Mouse (Mus musculus) kidney, postnatal 0 days (tissue): ENCODE results near the gene Dnah1. TPM values are rescaled to one million over a fixed set of nuclear protein-coding genes. Genes with fewer than 3 reads are reported as not detected.

Source experiments
- ATAC-seq: fragments of 200-750 bp; cut with Nextera tagmentation; replicated peaks from 2 replicates; pipeline ENCODE4 v1.8.0; 2017; ENCODE audit warnings: low read depth, moderate number of reproducible peaks, moderate TSS enrichment, moderate library complexity; ENCODE audit not compliant: low FRiP score
- DNase-seq: peaks from one replicate; pipeline ENCODE4 v3.0.0-alpha.2; 2016; ENCODE audit warnings: low spot score
- H3K27ac ChIP-seq: fragments of 300-500 bp; sonication (generic); 2 replicates; pipeline ENCODE4 v1.5.1; 2014; ENCODE audit warnings: mild to moderate bottlenecking
- H3K27me3 ChIP-seq: fragments of 300-500 bp; sonication (generic); 2 replicates; pipeline ENCODE4 v1.6.1; 2014; ENCODE audit warnings: low read length, mixed read lengths; ENCODE audit not compliant: insufficient read depth
- H3K36me3 ChIP-seq: fragments of 300-500 bp; sonication (generic); 2 replicates; pipeline ENCODE4 v1.6.1; 2014; ENCODE audit warnings: low read length, mixed read lengths; ENCODE audit not compliant: insufficient read depth
- H3K4me1 ChIP-seq: fragments of 300-500 bp; sonication (generic); replicated peaks from 2 replicates; pipeline ENCODE4 v1.6.1; 2014; ENCODE audit warnings: antibody characterized with exemption, low read length, mixed read lengths; ENCODE audit not compliant: insufficient read depth
- H3K4me2 ChIP-seq: fragments of 300-500 bp; sonication (generic); 2 replicates; pipeline ENCODE4 v1.6.1; 2014; ENCODE audit warnings: mild to moderate bottlenecking, low read length, moderate library complexity, mixed read lengths
- H3K4me3 ChIP-seq: fragments of 300-500 bp; sonication (generic); replicated peaks from 2 replicates; pipeline ENCODE4 v1.5.1; 2014; ENCODE audit warnings: low read depth, low read length
- H3K9ac ChIP-seq: fragments of 300-500 bp; sonication (generic); 2 replicates; pipeline ENCODE4 v1.6.1; 2014; ENCODE audit warnings: low read depth, low read length
- H3K9me3 ChIP-seq: fragments of 300-500 bp; sonication (generic); replicated peaks from 2 replicates; pipeline ENCODE4 v1.6.1; 2016; ENCODE audit warnings: low read length, inconsistent platforms, mixed read lengths
- CTCF ChIP-seq: IDR thresholded peaks from 2 replicates; pipeline ENCODE4 v1.5.1; 2016; ENCODE audit warnings: antibody characterized with exemption, low read depth, mild to moderate bottlenecking, moderate library complexity
- WGBS: fragments of 180-500 bp; shearing (Covaris S2); extraction: QIAGEN DNeasy Blood & Tissue Kit; methylation state at CpG from one replicate; pipeline ENCODE4 v1.1.7; 2014; 5-methylcytosine and 5-hydroxymethylcytosine counted together
- polyA plus RNA-seq: library from polyadenylated mRNA; unstranded; fragments of >200 nt; fragmentation: Nextera tagmentation; extraction: Ambion mirVana; gene quantifications from 2 replicates; pipeline ENCODE4 v1.2.1, GENCODE M21; 2015

The Dnah1 gene
- polyA plus RNA-seq, 1 experiment from 2014 or later = 4.3 TPM

DNA sequence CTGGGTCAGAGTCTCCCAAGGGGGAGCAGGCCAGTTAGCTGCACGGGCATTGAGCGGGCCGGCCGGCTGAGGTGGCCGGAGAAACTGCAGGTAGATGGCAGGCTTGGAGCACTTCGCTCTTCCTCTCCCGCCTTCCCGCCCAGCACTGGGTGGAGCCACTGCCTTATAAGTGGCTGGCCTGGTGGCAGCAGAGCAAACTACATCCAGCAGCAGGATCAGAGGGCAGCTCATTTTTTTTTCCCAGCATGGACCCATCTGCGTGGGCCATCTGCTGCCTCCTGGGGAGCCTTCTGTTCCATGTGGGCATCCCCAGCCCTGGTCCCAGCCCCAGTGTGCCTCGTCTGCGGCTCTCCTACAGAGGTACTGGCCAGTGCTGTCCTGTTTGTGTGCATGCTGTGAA, 106.0 kb downstream of the Dnah1 start, which contains the start of gene Sema3g:
Gene Sema3g, plus strand, starts transcription at position 195 of the 400 bp plus-strand sequence.
- TF ChIP-seq CTCF = peak; percentile 88
- peak; percentile 91 for DNase-seq
- Histone ChIP-seq H3K9ac (0 out of 2 replicates have a peak within 1 kb of the TSS, but pooled peaks have one; percentile 1), H3K4me2 (peak within 1 kb of the TSS; percentile 46), H3K27me3 (no peaks in the 10 kb centered on the region), H3K9me3 (no peaks in the 10 kb centered on the region), H3K36me3 (no peaks in the 10 kb centered on the region), H3K4me1 (no peaks in the 10 kb centered on the region), H3K27ac (no peak within 1 kb of the TSS), H3K4me3 (0 out of 2 replicates have a peak within 1 kb of the TSS, but pooled peaks have one; percentile 1)
- peak; percentile 83 for ATAC-seq
- 7% methylated on average over 11 of the region's 11 CpGs for WGBS

DNA sequence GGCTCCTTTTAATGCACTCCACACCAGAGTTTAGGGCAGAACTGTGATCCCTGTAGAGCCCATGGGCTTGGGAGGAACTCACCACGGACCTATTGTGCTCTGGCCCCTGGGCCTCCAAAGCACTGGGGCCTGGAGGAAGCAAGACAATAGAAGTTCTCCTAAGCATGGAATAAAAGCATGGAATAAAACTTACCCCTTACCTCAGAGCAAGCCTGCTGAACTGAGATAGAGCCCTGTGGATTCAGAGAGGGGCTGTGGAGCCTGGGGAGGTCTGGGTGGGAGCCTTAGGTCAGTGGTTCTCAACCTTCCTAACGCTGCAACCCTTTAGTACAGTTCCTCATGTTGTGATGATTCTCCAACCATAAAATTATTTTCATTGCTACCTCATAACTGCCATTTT, 106.8 kb downstream of the Dnah1 start, which contains the start of gene Nisch:
Gene Nisch, minus strand, starts transcription at position 101 of the 400 bp plus-strand sequence.
- TF ChIP-seq CTCF = no peak
- DNase-seq (no peak), ATAC-seq (no peak)
- Histone ChIP-seq H3K4me2 (peak within 1 kb of the TSS; percentile 46), H3K4me3 (0 out of 2 replicates have a peak within 1 kb of the TSS, but pooled peaks have one; percentile 1), H3K9me3 (no peaks in the 10 kb centered on the region), H3K27ac (0 out of 2 replicates have a peak within 1 kb of the TSS, but pooled peaks have one; percentile 19), H3K4me1 (no peaks in the 10 kb centered on the region), H3K9ac (no peak within 1 kb of the TSS), H3K27me3 (no peaks in the 10 kb centered on the region), H3K36me3 (no peaks in the 10 kb centered on the region)
- WGBS = 67% methylated on average over 2 of the region's 2 CpGs

DNA sequence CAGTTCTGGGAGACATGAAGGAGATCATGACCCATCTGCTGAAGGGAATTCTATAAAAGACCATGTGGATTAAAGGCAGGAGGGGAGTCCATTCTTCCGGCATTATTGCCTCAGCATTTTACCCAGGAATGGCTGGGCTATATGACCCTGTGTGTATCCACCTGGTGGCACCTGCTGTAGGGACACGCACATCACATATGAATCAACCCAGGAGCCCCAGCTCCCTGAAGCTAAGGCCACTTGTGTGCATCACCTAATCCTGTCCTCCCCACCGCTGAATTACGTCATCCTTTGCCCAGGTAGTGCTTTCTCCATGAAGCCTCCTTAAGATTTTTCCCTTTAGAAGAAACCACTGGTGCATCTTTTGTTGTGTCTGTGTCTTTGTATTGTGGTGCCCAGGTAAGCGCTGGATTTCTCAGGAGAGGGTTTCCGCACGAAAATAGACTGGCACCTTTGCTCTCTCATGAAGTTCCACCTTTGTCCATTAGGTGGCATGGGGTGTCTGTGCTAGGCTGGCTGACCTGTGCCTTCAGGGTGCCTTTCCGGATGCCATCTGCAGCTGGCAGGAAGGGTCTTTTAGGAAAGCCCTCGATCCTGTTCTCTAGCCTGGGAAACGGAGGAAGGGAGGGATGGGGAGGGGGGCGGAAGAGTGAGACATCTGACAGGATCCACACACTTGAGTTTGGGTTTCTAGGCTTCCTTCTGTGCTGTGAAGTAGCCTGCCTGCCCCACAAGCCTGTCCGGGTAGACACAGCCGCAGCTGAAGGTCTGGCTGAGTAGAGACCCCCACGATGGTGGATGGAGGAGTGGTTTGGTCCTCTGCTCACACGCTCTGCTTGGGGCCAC, 108.3 kb downstream of the Dnah1 start:
- DNase-seq = peak; percentile 84
- no peaks in the 10 kb centered on the region for H3K4me1 ChIP-seq
- no peaks in the 10 kb centered on the region for H3K36me3 ChIP-seq
- TF ChIP-seq CTCF = peak; percentile 93
- H3K27ac ChIP-seq = no peak overlapping the region
- 0 out of 2 replicates have a peak, but pooled peaks have one; percentile 44 for ATAC-seq
- no peaks in the 10 kb centered on the region for H3K9me3 ChIP-seq
- no peak overlapping the region for H3K9ac ChIP-seq
- WGBS = 32% methylated on average over 15 of the region's 15 CpGs
- no peak overlapping the region for H3K4me2 ChIP-seq
- H3K4me3 ChIP-seq = no peak overlapping the region
- no peaks in the 10 kb centered on the region for H3K27me3 ChIP-seq

DNA sequence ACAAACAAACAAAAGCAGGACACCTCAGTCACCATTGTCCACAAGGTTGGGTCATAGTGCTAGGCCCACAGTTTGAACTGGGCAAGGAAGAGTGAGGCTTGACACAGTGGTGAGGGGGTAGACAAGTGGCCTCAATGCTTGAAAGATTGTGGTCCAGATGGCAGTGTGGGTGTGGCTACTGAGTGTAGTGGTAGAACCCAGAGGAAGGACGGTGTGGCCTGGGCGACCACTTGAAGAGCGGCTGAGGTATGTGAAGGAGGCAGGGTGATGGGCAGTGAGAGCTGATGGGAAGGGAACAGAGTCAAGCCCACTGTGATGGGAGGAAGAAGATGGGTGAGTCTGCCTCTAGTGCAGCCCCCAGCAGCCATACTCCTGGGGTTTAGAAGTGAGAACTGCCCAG, 109.0 kb downstream of the Dnah1 start:
- H3K4me3 ChIP-seq = no peak overlapping the region
- H3K4me1 ChIP-seq = no peaks in the 10 kb centered on the region
- no peaks in the 10 kb centered on the region for H3K36me3 ChIP-seq
- 83% methylated on average over 3 of the region's 3 CpGs for WGBS
- H3K4me2 ChIP-seq = no peak overlapping the region
- ATAC-seq (no peak), DNase-seq (no peak)
- no peaks in the 10 kb centered on the region for H3K9me3 ChIP-seq
- TF ChIP-seq CTCF = no peak
- no peak overlapping the region for H3K9ac ChIP-seq
- no peak overlapping the region for H3K27ac ChIP-seq
- no peaks in the 10 kb centered on the region for H3K27me3 ChIP-seq

DNA sequence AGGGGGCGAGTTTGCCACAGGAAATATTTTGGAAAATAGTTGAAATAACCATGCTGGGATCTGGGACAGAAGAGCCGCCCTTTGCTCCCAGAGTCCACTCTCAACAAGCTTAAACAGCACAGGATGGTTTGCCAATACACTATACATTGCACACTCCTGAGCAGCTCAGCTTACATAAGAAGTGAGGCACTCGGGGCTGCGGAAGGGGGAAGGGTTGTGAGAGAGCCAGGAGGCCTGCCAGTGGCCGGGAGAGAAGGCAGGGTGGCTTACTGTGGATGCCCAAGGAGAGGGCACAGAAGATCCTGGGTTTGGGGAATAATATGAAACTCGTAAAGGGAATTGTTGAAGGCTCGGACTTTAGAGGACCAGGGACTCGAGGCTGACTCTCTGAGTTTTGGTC, 109.8 kb downstream of the Dnah1 start:
- no peak for TF ChIP-seq CTCF
- no peak overlapping the region for H3K4me2 ChIP-seq
- H3K4me3 ChIP-seq = no peak overlapping the region
- H3K9me3 ChIP-seq = no peaks in the 10 kb centered on the region
- ATAC-seq (no peak), DNase-seq (no peak)
- H3K27ac ChIP-seq = no peak overlapping the region
- H3K36me3 ChIP-seq = no peaks in the 10 kb centered on the region
- no peak overlapping the region for H3K9ac ChIP-seq
- no peaks in the 10 kb centered on the region for H3K27me3 ChIP-seq
- no peaks in the 10 kb centered on the region for H3K4me1 ChIP-seq
- WGBS = 74% methylated on average over 8 of the region's 8 CpGs

DNA sequence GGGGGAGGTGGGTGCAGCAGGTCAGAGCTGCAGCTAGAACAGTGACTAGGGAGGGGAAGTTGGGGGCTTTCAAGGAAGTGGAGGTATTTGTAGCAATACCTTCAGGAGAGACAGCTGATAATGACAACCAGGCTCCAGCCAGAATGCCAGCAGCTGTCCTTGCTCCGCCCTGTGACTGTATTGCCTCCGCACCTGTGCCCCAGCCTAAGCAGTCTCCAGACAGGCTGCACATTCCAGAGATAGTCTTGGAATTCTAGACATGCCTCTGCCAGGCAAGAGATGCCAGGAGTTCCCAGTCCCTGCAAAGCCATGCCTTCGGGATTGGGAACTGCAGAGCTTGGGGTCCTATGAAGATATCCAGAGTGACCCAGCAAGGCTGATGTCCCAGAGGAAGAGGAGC, 111.2 kb downstream of the Dnah1 start:
- Histone ChIP-seq H3K36me3 (no peaks in the 10 kb centered on the region), H3K27me3 (no peaks in the 10 kb centered on the region), H3K4me3 (no peak overlapping the region), H3K4me1 (no peaks in the 10 kb centered on the region), H3K4me2 (no peak overlapping the region), H3K27ac (no peak overlapping the region), H3K9me3 (no peaks in the 10 kb centered on the region), H3K9ac (0 out of 2 replicates have a peak overlapping the region, but pooled peaks have one; percentile 18)
- WGBS = 77% methylated on average over 3 of the region's 3 CpGs
- DNase-seq (no peak), ATAC-seq (no peak)
- TF ChIP-seq CTCF = no peak
